Mouse (Mus musculus): ENCODE data around the gene Tmem245.

Tmem245 gene

GRCm38 (mm10) chr4:56864016-56864415 is 83.2 kb downstream of the Tmem245 start:
- no peak for DNase-seq

GRCm38 (mm10) chr4:56861551-56861950 is 85.7 kb downstream of the Tmem245 start:
- DNase-seq, result no peak

- no peak for DNase-seq
Observed at GRCm38 (mm10) chr4:56858733-56859132, 88.5 kb downstream of the Tmem245 start.

GRCm38 (mm10) chr4:56856371-56856949 is 90.8 kb downstream of the Tmem245 start:
- no peak for DNase-seq

- no peak for DNase-seq
Observed at GRCm38 (mm10) chr4:56855935-56856334, 91.3 kb downstream of the Tmem245 start.

GRCm38 (mm10) chr4:56850724-56851123 is 96.5 kb downstream of the Tmem245 start:
- DNase-seq, result no peak

- DNase-seq, result no peak
Observed at GRCm38 (mm10) chr4:56848044-56848443, 99.2 kb downstream of the Tmem245 start.

GRCm38 (mm10) chr4:56847400-56847799 is 99.8 kb downstream of the Tmem245 start:
- DNase-seq, result no peak

- DNase-seq, result no peak
Observed at GRCm38 (mm10) chr4:56845896-56846533, 101.2 kb downstream of the Tmem245 start.

- no peak for DNase-seq
Observed at GRCm38 (mm10) chr4:56844911-56845310, 102.3 kb downstream of the Tmem245 start.

- no peak for DNase-seq
Observed at GRCm38 (mm10) chr4:56843963-56844362, 103.3 kb downstream of the Tmem245 start.

GRCm38 (mm10) chr4:56842501-56842900 is 104.7 kb downstream of the Tmem245 start:
- DNase-seq, result no peak

GRCm38 (mm10) chr4:56840297-56840696 is 106.9 kb downstream of the Tmem245 start:
- no peak for DNase-seq

GRCm38 (mm10) chr4:56837661-56838060 is 109.6 kb downstream of the Tmem245 start:
- DNase-seq, result no peak

GRCm38 (mm10) chr4:56831998-56832397 is 115.2 kb downstream of the Tmem245 start:
- no peak for DNase-seq

GRCm38 (mm10) chr4:56831013-56831609 is 116.1 kb downstream of the Tmem245 start:
- no peak for DNase-seq

GRCm38 (mm10) chr4:56829511-56829921 is 117.7 kb downstream of the Tmem245 start:
- DNase-seq, result no peak

- DNase-seq, result no peak
Observed at GRCm38 (mm10) chr4:56828932-56829331, 118.3 kb downstream of the Tmem245 start.

GRCm38 (mm10) chr4:56824231-56824630 is 123.0 kb downstream of the Tmem245 start:
- DNase-seq, result no peak

GRCm38 (mm10) chr4:56820017-56820550 is 127.2 kb downstream of the Tmem245 start:
- no peak for DNase-seq

Data from thymus, postnatal 4 days (tissue).